Mouse (Mus musculus) liver, embryonic 15.5 days (tissue): ENCODE data around the gene Zdhhc19. TPM values are rescaled to one million over a fixed set of nuclear protein-coding genes. Genes with fewer than 3 reads are reported as not detected.
A peak's percentile ranks its signal among the peaks of the same experiment; 100 is the strongest.

ENCODE experiments used
- ATAC-seq: fragments of 200-750 bp; cut with Nextera tagmentation; 2 replicates; pipeline ENCODE4 v1.8.0; 2017; ENCODE audit warnings: moderate number of reproducible peaks, mild to moderate bottlenecking, moderate library complexity; ENCODE audit not compliant: insufficient read depth
- H3K27ac ChIP-seq: fragments of 300-500 bp; sonication (generic); replicated peaks from 2 replicates; pipeline ENCODE4 v1.5.1; 2015; ENCODE audit warnings: mild to moderate bottlenecking, inconsistent platforms
- H3K27me3 ChIP-seq: fragments of 300-500 bp; sonication (generic); 2 replicates; pipeline ENCODE4 v1.6.1; 2015; ENCODE audit warnings: mild to moderate bottlenecking, inconsistent platforms
- H3K36me3 ChIP-seq: fragments of 300-500 bp; sonication (generic); replicated peaks from 2 replicates; pipeline ENCODE4 v1.6.1; 2015; ENCODE audit warnings: moderate library complexity, mild to moderate bottlenecking, inconsistent platforms
- H3K4me1 ChIP-seq: fragments of 300-500 bp; sonication (generic); replicated peaks from 2 replicates; pipeline ENCODE4 v1.6.1; 2015; ENCODE audit warnings: inconsistent platforms
- H3K4me2 ChIP-seq: fragments of 300-500 bp; sonication (generic); 2 replicates; pipeline ENCODE4 v1.6.1; 2015; ENCODE audit warnings: moderate library complexity, mild to moderate bottlenecking, inconsistent platforms
- H3K4me3 ChIP-seq: fragments of 300-500 bp; sonication (generic); replicated peaks from 2 replicates; pipeline ENCODE4 v1.5.1; 2015; ENCODE audit warnings: mild to moderate bottlenecking, inconsistent platforms
- H3K9ac ChIP-seq: fragments of 300-500 bp; sonication (generic); 2 replicates; pipeline ENCODE4 v1.6.1; 2015; ENCODE audit warnings: moderate library complexity, mild to moderate bottlenecking, inconsistent platforms
- H3K9me3 ChIP-seq: fragments of 300-500 bp; sonication (generic); replicated peaks from 2 replicates; pipeline ENCODE4 v1.6.1; 2016; ENCODE audit warnings: inconsistent platforms
- WGBS: fragments of 180-500 bp; shearing (Covaris S2); methylation state at CpG from one replicate; pipeline ENCODE4 v1.1.7; 2015; ENCODE audit warnings: mixed read lengths; ENCODE audit not compliant: insufficient replicate concordance; 5-methylcytosine and 5-hydroxymethylcytosine counted together
- polyA plus RNA-seq: library from polyadenylated mRNA; unstranded; fragments of >200 nt; fragmentation: Nextera tagmentation; extraction: Ambion mirVana; gene quantifications from 2 replicates; pipeline ENCODE4 v1.2.1, GENCODE M21; 2015

Zdhhc19 gene
- polyA plus RNA-seq, 1 experiment from 2014 or later = not detected

DNA sequence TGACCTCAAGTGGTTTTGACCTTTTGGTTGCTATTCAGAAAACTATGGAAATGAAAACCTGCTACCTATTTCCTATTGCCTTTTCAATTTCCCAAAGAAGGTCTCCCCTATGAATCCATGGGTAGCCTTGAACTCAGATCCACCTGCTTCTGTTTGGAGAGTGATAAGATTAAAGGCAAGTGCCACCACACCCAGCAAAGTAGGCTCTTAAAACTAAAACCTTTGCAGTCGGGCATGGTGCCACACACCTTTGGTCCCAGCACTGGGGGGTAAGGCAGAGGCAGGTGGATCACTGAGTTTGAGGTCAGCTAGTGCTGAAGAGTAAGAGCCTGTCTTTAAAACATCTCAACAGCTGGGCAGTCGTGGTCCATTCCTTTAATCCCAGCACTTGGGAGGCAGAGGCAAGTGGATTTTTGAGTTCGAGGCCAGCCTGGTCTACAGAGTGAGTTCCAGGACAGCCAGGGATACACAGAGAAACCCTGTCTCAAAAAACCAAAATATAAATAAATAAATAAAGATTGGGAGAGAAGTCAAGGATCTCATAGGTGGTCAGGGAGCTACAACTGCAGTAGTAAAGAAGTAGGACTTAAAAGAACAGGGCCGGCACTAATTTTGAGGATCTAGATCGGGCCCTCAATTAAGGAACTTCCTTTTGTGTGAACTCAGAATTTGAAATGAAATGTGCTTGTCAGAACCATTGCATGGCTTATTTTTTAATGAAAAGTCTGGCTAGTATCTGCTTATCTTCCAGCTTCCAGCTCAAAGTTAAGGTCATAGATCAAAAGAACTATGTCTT, 114.6 kb downstream of the Zdhhc19 start:
- peaks cover 43% of the 10 kb centered on the region for H3K4me1 ChIP-seq
- no peaks in the 10 kb centered on the region for H3K27me3 ChIP-seq
- H3K4me3 ChIP-seq = peak overlapping the region; percentile 74
- peak overlapping the region; percentile 85 for H3K9ac ChIP-seq
- peak overlapping the region; percentile 79 for H3K4me2 ChIP-seq
- peak overlapping the region; percentile 94 for H3K27ac ChIP-seq
- peak; percentile 8; the same call in 1 of the 2 replicates for ATAC-seq
- H3K9me3 ChIP-seq = no peaks in the 10 kb centered on the region
- WGBS = 17% methylated on average over 5 of the region's 5 CpGs
- H3K36me3 ChIP-seq = peaks cover 37% of the 10 kb centered on the region

Other genes with a start within 250 kb of the Zdhhc19 start
- 4.9 and 6.3 TPM in 2 replicates for gene Fbxo45, start 249.1 kb upstream of the Zdhhc19 start, polyA plus RNA-seq
- gene Wdr53, start 249.0 kb upstream of the Zdhhc19 start, polyA plus RNA-seq = 10.3 and 11.1 TPM in 2 replicates
- gene Smco1, start 224.8 kb upstream of the Zdhhc19 start, polyA plus RNA-seq = not detected in 2 replicates
- 14.5 and 15.6 TPM in 2 replicates for gene Rnf168, start 218.8 kb upstream of the Zdhhc19 start, polyA plus RNA-seq
- gene Ubxn7, start 164.0 kb upstream of the Zdhhc19 start, polyA plus RNA-seq = 7.3 and 9.3 TPM in 2 replicates
- gene Tm4sf19, start 95.8 kb upstream of the Zdhhc19 start, polyA plus RNA-seq = not detected in 2 replicates
- gene Tctex1d2, start 76.6 kb upstream of the Zdhhc19 start, polyA plus RNA-seq = 4.6 and 5.0 TPM in 2 replicates
- gene Pcyt1a, start 65.3 kb upstream of the Zdhhc19 start, polyA plus RNA-seq = 38.3 and 39.5 TPM in 2 replicates
- gene Slc51a, start 8.4 kb upstream of the Zdhhc19 start, polyA plus RNA-seq = 0.37 and 0.56 TPM in 2 replicates
- 285 and 299 TPM in 2 replicates for gene Tfrc, start 112.7 kb downstream of the Zdhhc19 start, polyA plus RNA-seq
- gene Tnk2, start 147.6 kb downstream of the Zdhhc19 start, polyA plus RNA-seq = 4.5 and 4.7 TPM in 2 replicates
- 0.67 and 0.77 TPM in 2 replicates for gene Muc4, start 239.6 kb downstream of the Zdhhc19 start, polyA plus RNA-seq